Mouse (Mus musculus) midbrain, embryonic 14.5 days (tissue): ENCODE measurements around the gene Tmx4. TPM values are rescaled to one million over a fixed set of nuclear protein-coding genes. Genes with fewer than 3 reads are reported as not detected.

Experiments
- ATAC-seq: fragments of 200-750 bp; cut with Nextera tagmentation; 2 replicates; pipeline ENCODE4 v1.8.0; 2017; ENCODE audit warnings: moderate number of reproducible peaks, moderate library complexity; ENCODE audit not compliant: low FRiP score, low TSS enrichment
- DNase-seq: peaks from one replicate; pipeline ENCODE4 v3.0.0-alpha.2; 2015
- H3K27ac ChIP-seq: fragments of 300-500 bp; sonication (generic); replicated peaks from 2 replicates; pipeline ENCODE4 v1.5.1; 2014; ENCODE audit warnings: mild to moderate bottlenecking, low read depth, low read length, moderate library complexity
- H3K27me3 ChIP-seq: fragments of 300-500 bp; sonication (generic); 2 replicates; pipeline ENCODE4 v1.6.1; 2014; ENCODE audit warnings: low read length, control low read depth, mixed read lengths; ENCODE audit not compliant: control insufficient read depth, insufficient read depth
- H3K36me3 ChIP-seq: fragments of 300-500 bp; sonication (generic); 2 replicates; pipeline ENCODE4 v1.6.1; 2014; ENCODE audit warnings: low read length, control low read depth; ENCODE audit not compliant: control insufficient read depth, insufficient read depth
- H3K4me1 ChIP-seq: fragments of 300-500 bp; sonication (generic); 2 replicates; pipeline ENCODE4 v1.6.1; 2014; ENCODE audit warnings: mild to moderate bottlenecking, antibody characterized with exemption, low read length, control low read depth; ENCODE audit not compliant: control insufficient read depth, insufficient read depth
- H3K4me2 ChIP-seq: fragments of 300-500 bp; sonication (generic); 2 replicates; pipeline ENCODE4 v1.6.1; 2014; ENCODE audit warnings: mild to moderate bottlenecking, low read length, moderate library complexity
- H3K4me3 ChIP-seq: fragments of 300-500 bp; sonication (generic); replicated peaks from 2 replicates; pipeline ENCODE4 v1.5.1; 2014; ENCODE audit warnings: low read depth, low read length
- H3K9ac ChIP-seq: fragments of 300-500 bp; sonication (generic); replicated peaks from 2 replicates; pipeline ENCODE4 v1.6.1; 2014; ENCODE audit warnings: mild to moderate bottlenecking, low read length, moderate library complexity
- H3K9me3 ChIP-seq: fragments of 300-500 bp; sonication (generic); 2 replicates; pipeline ENCODE4 v1.6.1; 2016; ENCODE audit warnings: low read length, control low read depth, mixed read lengths; ENCODE audit not compliant: control insufficient read depth
- WGBS: fragments of 180-500 bp; shearing (Covaris S2); extraction: QIAGEN DNeasy Blood & Tissue Kit; methylation state at CpG from one replicate; pipeline ENCODE4 v1.1.7; 2014; 5-methylcytosine and 5-hydroxymethylcytosine counted together
- polyA plus RNA-seq: library from polyadenylated mRNA; unstranded; fragments of >200 nt; fragmentation: Nextera tagmentation; extraction: Ambion mirVana; gene quantifications from 2 replicates; pipeline ENCODE4 v1.2.1, GENCODE M21; 2014

Tmx4 gene
- polyA plus RNA-seq, 1 experiment from 2014 or later, result 149 TPM

- WGBS, result 83% methylated on average over 5 of the region's 5 CpGs
- Histone ChIP-seq H3K36me3 (no peaks in the 10 kb centered on the region), H3K4me1 (no peaks in the 10 kb centered on the region), H3K4me3 (no peak overlapping the region), H3K4me2 (no peak overlapping the region), H3K27ac (no peak overlapping the region), H3K9ac (no peak overlapping the region), H3K9me3 (no peaks in the 10 kb centered on the region), H3K27me3 (no peaks in the 10 kb centered on the region)
- ATAC-seq (no peak), DNase-seq (no peak)
Measured at GRCm38 (mm10) chr2:134545116-134545515, 98.8 kb downstream of the Tmx4 start.

GRCm38 (mm10) chr2:134544321-134545065 is 99.5 kb downstream of the Tmx4 start:
- Histone ChIP-seq H3K4me2 (no peak overlapping the region), H3K4me1 (no peaks in the 10 kb centered on the region), H3K9ac (no peak overlapping the region), H3K9me3 (no peaks in the 10 kb centered on the region), H3K27me3 (no peaks in the 10 kb centered on the region), H3K4me3 (no peak overlapping the region), H3K36me3 (no peaks in the 10 kb centered on the region), H3K27ac (no peak overlapping the region)
- ATAC-seq (no peak), DNase-seq (no peak)
- 82% methylated on average over 8 of the region's 8 CpGs for WGBS

Other genes with a start within 250 kb of the Tmx4 start
- 0.11 TPM in 1 of 2 replicates, not detected in the other for gene Hao1, start 89.8 kb downstream of the Tmx4 start, polyA plus RNA-seq
- gene Plcb1, start 141.9 kb upstream of the Tmx4 start, polyA plus RNA-seq, result 30.7 and 32.9 TPM in 2 replicates